Mouse (Mus musculus) ovary, postnatal 36 days (tissue): Measurements from ENCODE around the gene 3110001I22Rik.

ENCODE experiments used
- DNase-seq: peaks from one replicate; pipeline ENCODE4 v3.0.0; 2022; ENCODE audit warnings: low spot score, mixed read lengths

Gene 3110001I22Rik

DNA sequence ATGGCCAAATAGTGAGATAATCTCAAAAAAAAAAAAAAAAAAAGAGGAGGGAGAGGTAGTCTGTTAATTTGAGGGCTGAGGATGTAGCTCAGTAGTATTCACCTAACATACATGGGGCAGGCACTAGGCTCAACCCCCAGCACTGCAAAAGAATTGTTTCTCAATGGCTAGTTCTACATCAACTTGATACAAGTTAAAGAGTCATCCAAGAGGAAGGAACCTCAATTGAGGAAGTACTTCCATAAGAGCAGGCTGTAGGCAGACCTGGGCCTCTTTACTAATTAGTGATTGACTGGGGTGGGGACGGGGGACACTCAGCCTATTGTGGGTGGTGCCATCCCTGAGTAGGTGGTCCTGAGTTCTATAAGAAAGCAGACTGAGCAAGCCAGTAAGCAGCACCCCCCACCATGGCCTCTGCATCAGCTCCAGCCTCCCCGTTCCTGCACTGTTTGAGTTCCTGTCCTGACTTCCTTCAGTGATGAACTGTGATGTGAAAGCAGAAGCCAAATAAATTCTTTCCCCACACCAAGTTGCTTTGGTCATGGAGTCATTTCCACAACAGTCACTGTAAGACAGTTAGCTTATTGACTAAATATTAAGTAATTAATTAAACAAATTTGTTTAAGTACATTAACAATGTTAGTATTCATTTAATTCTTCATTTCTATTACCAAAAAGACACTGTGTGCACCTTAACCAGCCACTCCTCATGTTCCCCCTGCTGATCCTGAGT lies 45.3 kb downstream of the 3110001I22Rik start:
- DNase-seq, result no peak

DNA sequence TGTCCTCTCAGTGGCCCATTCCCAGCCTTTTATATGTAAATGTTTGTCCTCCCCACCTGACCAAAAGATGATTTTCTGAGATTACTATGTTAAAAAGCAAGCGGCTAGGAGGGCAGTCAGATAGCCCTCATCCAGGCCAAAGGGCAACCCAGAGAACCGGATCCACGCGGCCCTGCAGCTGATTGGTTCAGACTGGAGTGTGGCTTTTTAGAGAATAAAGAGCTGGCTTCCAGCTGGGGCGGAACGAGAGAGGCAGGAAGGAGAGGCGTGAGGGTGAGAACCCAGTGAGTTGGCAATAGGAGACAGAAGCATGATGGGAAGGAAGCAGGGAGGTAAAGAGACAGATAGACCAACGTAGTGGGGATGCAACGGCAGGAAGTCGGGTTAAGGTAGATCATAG lies 51.2 kb downstream of the 3110001I22Rik start:
- no peak for DNase-seq

DNA sequence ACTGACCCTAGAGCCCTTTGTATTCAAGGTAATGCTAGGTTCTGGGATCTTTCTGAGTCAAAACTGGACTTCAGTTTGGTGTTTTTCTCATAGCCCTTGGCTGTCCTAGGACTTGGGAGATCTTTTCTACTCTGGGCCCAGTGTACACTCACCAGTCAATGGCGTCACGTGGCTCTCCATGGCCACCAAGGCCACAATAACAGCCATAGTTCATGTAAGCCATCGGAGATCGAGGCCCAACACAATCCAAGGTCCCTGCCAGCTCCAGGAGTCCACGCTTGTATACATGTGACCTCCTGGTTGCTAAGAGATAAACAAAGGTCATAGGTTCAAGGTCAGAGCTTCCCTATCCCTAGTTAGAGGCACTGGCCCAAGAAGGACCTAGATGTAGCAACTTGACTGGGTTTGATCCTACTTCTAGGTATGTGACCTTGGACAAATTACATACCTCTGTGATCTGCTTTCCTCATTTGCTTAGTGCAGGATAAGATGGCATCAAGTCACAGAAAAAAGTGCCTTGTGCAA lies 56.1 kb downstream of the 3110001I22Rik start:
- peak; percentile 7 for DNase-seq
